Mouse (Mus musculus): Measurements from ENCODE around the gene B3gnt2. TPM values are rescaled to one million over a fixed set of nuclear protein-coding genes. Genes with fewer than 3 reads are reported as not detected.
A peak's percentile ranks its signal among the peaks of the same experiment; 100 is the strongest.

B3gnt2 gene
- 2.2 and 2.9 TPM in 2 replicates for polyA plus RNA-seq (2014; fragmentation: Nextera tagmentation; extraction: Ambion mirVana)

- no peak for ATAC-seq (replicated peaks; ENCODE audit: insufficient number of reproducible peaks, low FRiP score, low TSS enrichment)
- peak within 1 kb of the TSS; percentile 81 for H3K9ac ChIP-seq (ENCODE audit: low read depth, low read length)
- H3K4me3 ChIP-seq (ENCODE audit: low read depth, low read length), result peak within 1 kb of the TSS; percentile 78
- peaks cover 12% of the 10 kb centered on the region; the same call in 1 of the 2 replicates for H3K27me3 ChIP-seq (ENCODE audit: control insufficient read depth, insufficient read depth, low read length)
- 6% methylated on average over 41 of the region's 41 CpGs for WGBS (ENCODE audit: insufficient replicate concordance)
- H3K27ac ChIP-seq (ENCODE audit: low read depth, low read length), result peak within 1 kb of the TSS; percentile 68; the same call in 1 of the 2 replicates
- H3K9me3 ChIP-seq (replicated peaks; ENCODE audit: control insufficient read depth, low read length), result no peaks in the 10 kb centered on the region
- no peaks in the 10 kb centered on the region for H3K36me3 ChIP-seq (ENCODE audit: control insufficient read depth, insufficient read depth, low read length)
- peaks cover 6% of the 10 kb centered on the region; the same call in 1 of the 2 replicates for H3K4me1 ChIP-seq (ENCODE audit: control insufficient read depth, insufficient read depth, low read length)
- peak within 1 kb of the TSS; percentile 100 for H3K4me2 ChIP-seq
These were observed at the start of gene B3gnt2 for GRCm38 (mm10) chr11:22860335-22861227. Gene B3gnt2 (minus strand): TSS chr11:22860961.

- Histone ChIP-seq H3K4me3 (ENCODE audit: low read depth, low read length) (no peak overlapping the region), H3K4me2 (no peak overlapping the region), H3K27ac (ENCODE audit: low read depth, low read length) (no peak overlapping the region), H3K4me1 (ENCODE audit: control insufficient read depth, insufficient read depth, low read length) (no peaks in the 10 kb centered on the region), H3K9me3 (replicated peaks; ENCODE audit: control insufficient read depth, low read length) (no peaks in the 10 kb centered on the region), H3K27me3 (ENCODE audit: control insufficient read depth, insufficient read depth, low read length) (no peaks in the 10 kb centered on the region), H3K36me3 (ENCODE audit: control insufficient read depth, insufficient read depth, low read length) (no peaks in the 10 kb centered on the region), H3K9ac (ENCODE audit: low read depth, low read length) (no peak overlapping the region)
- ATAC-seq (replicated peaks; ENCODE audit: insufficient number of reproducible peaks, low FRiP score, low TSS enrichment), result no peak; the same call in 1 of the 2 replicates
These were observed 45.7 kb upstream of the B3gnt2 start for GRCm38 (mm10) chr11:22906453-22906865.

DNA sequence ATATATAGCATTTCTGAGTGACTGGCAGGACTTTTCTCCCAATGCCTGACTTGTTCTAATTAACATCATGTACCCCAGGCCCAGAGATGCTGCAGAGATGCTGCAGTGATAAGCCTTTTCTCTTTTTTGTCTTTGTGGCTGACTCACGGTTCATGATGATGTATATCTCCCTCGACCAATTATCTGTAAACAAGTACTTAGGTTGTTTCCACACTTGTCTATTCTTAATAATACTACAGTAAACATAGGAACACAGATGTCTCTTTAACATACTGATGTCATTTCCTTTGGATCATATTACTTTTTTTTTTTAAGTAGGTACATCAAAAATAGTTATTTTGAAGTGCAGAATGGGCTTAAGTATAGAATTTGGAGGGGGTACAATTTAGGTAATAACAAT, 42.2 kb upstream of the B3gnt2 start:
- H3K36me3 ChIP-seq (ENCODE audit: control insufficient read depth, insufficient read depth, low read length), result peaks cover 2% of the 10 kb centered on the region; the same call in 1 of the 2 replicates

DNA sequence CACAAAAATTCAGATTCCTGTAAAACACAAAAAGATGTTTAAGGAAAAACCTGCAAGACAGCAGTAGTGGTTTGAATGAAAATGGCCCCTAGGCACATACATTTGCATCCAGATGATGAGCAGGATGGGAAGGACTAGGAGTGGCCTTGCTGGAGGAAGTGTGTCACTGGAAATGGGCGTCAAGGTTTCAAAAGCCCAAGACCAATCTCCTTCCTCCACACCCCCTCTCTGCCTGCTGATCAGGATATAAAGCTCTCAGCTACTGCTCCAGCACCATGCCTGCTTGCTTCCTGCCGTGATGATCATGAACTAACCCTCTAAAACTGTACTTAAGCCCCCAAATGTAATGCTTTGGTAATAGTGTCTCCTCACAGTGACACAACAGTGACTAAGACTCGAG, 39.3 kb upstream of the B3gnt2 start:
- peaks cover 2% of the 10 kb centered on the region; the same call in 1 of the 2 replicates for H3K36me3 ChIP-seq (ENCODE audit: control insufficient read depth, insufficient read depth, low read length)
- WGBS (ENCODE audit: insufficient replicate concordance), result 73% methylated on average over 3 of the region's 3 CpGs
- ATAC-seq (replicated peaks; ENCODE audit: insufficient number of reproducible peaks, low FRiP score, low TSS enrichment), result no peak

More for the DNA sequence above, 42.2 kb upstream of the B3gnt2 start:
- Histone ChIP-seq H3K9ac (ENCODE audit: low read depth, low read length) (no peak overlapping the region), H3K27ac (ENCODE audit: low read depth, low read length) (no peak overlapping the region), H3K4me2 (no peak overlapping the region), H3K9me3 (replicated peaks; ENCODE audit: control insufficient read depth, low read length) (no peaks in the 10 kb centered on the region), H3K4me1 (ENCODE audit: control insufficient read depth, insufficient read depth, low read length) (no peaks in the 10 kb centered on the region), H3K4me3 (ENCODE audit: low read depth, low read length) (no peak overlapping the region), H3K27me3 (ENCODE audit: control insufficient read depth, insufficient read depth, low read length) (no peaks in the 10 kb centered on the region)
- 76% methylated on average over 2 of the region's 2 CpGs for WGBS (ENCODE audit: insufficient replicate concordance)
- ATAC-seq (replicated peaks; ENCODE audit: insufficient number of reproducible peaks, low FRiP score, low TSS enrichment), result no peak

DNA sequence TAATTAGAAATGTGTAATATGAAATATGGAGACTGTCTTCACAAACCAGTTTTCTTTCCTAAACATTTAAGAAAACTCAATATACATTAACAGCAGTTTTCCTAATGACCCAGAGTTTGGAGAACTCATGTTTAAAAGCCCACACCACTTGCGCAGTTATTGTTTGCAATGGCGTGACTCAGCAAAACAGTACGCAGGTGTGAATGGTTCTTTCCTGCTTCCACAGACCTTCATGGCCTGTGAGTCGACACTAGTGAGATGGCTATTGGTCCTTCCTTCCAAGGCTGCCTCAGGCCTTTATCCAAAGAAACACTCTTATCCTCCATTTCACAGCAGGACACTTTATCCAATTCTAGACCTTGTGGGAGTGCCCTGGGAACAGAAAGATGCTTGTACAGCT, 36.9 kb upstream of the B3gnt2 start:
- Histone ChIP-seq H3K4me1 (ENCODE audit: control insufficient read depth, insufficient read depth, low read length) (no peaks in the 10 kb centered on the region), H3K27ac (ENCODE audit: low read depth, low read length) (no peak overlapping the region), H3K4me3 (ENCODE audit: low read depth, low read length) (no peak overlapping the region), H3K4me2 (no peak overlapping the region), H3K9me3 (replicated peaks; ENCODE audit: control insufficient read depth, low read length) (no peaks in the 10 kb centered on the region), H3K27me3 (ENCODE audit: control insufficient read depth, insufficient read depth, low read length) (no peaks in the 10 kb centered on the region), H3K9ac (ENCODE audit: low read depth, low read length) (no peak overlapping the region), H3K36me3 (ENCODE audit: control insufficient read depth, insufficient read depth, low read length) (peaks cover 2% of the 10 kb centered on the region; the same call in 1 of the 2 replicates)
- 89% methylated on average over 4 of the region's 4 CpGs for WGBS (ENCODE audit: insufficient replicate concordance)
- no peak for ATAC-seq (replicated peaks; ENCODE audit: insufficient number of reproducible peaks, low FRiP score, low TSS enrichment)

More for the DNA sequence above, 39.3 kb upstream of the B3gnt2 start:
- no peak overlapping the region for H3K27ac ChIP-seq (ENCODE audit: low read depth, low read length)
- H3K9ac ChIP-seq (ENCODE audit: low read depth, low read length), result no peak overlapping the region
- H3K27me3 ChIP-seq (ENCODE audit: control insufficient read depth, insufficient read depth, low read length), result no peaks in the 10 kb centered on the region
- no peak overlapping the region for H3K4me3 ChIP-seq (ENCODE audit: low read depth, low read length)
- no peak overlapping the region for H3K4me2 ChIP-seq
- H3K9me3 ChIP-seq (replicated peaks; ENCODE audit: control insufficient read depth, low read length), result no peaks in the 10 kb centered on the region
- no peaks in the 10 kb centered on the region for H3K4me1 ChIP-seq (ENCODE audit: control insufficient read depth, insufficient read depth, low read length)

GRCm38 (mm10) chr11:22897127-22897526, 36.4 kb upstream of the B3gnt2 start:
- H3K4me2 ChIP-seq, result no peak overlapping the region
- no peaks in the 10 kb centered on the region for H3K9me3 ChIP-seq (replicated peaks; ENCODE audit: control insufficient read depth, low read length)
- H3K36me3 ChIP-seq (ENCODE audit: control insufficient read depth, insufficient read depth, low read length), result peaks cover 2% of the 10 kb centered on the region; the same call in 1 of the 2 replicates
- no peaks in the 10 kb centered on the region for H3K27me3 ChIP-seq (ENCODE audit: control insufficient read depth, insufficient read depth, low read length)
- ATAC-seq (replicated peaks; ENCODE audit: insufficient number of reproducible peaks, low FRiP score, low TSS enrichment), result no peak
- H3K4me3 ChIP-seq (ENCODE audit: low read depth, low read length), result no peak overlapping the region
- no peak overlapping the region for H3K9ac ChIP-seq (ENCODE audit: low read depth, low read length)
- H3K4me1 ChIP-seq (ENCODE audit: control insufficient read depth, insufficient read depth, low read length), result no peaks in the 10 kb centered on the region
- H3K27ac ChIP-seq (ENCODE audit: low read depth, low read length), result no peak overlapping the region
- WGBS (ENCODE audit: insufficient replicate concordance), result 86% methylated on average over 4 of the region's 4 CpGs

DNA sequence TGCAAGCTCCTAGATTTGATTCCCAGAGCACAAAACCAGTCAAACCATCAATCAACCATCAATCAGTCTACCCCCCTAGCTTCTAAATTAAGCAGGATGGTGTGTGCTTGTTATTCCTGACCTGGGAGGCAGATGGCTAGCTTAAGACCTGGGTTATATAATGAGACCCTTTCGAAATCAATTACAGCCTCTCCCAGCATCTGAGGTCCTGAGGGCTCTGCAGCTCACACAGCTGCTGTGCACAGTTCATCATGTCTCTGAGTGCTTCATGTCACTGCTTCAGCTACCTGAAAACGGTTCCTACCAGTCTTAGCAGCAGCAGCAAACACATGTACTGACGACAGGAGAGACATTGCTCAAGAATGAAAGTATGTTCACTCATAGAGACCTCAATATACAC, 32.3 kb upstream of the B3gnt2 start:
- Histone ChIP-seq H3K9ac (ENCODE audit: low read depth, low read length) (no peak overlapping the region), H3K4me1 (ENCODE audit: control insufficient read depth, insufficient read depth, low read length) (no peaks in the 10 kb centered on the region), H3K27me3 (ENCODE audit: control insufficient read depth, insufficient read depth, low read length) (no peaks in the 10 kb centered on the region), H3K27ac (ENCODE audit: low read depth, low read length) (no peak overlapping the region), H3K36me3 (ENCODE audit: control insufficient read depth, insufficient read depth, low read length) (no peaks in the 10 kb centered on the region), H3K4me3 (ENCODE audit: low read depth, low read length) (no peak overlapping the region), H3K9me3 (replicated peaks; ENCODE audit: control insufficient read depth, low read length) (no peaks in the 10 kb centered on the region), H3K4me2 (no peak overlapping the region)
- 71% methylated on average over 3 of the region's 3 CpGs for WGBS (ENCODE audit: insufficient replicate concordance)
- ATAC-seq (replicated peaks; ENCODE audit: insufficient number of reproducible peaks, low FRiP score, low TSS enrichment), result no peak

- Histone ChIP-seq H3K27me3 (ENCODE audit: control insufficient read depth, insufficient read depth, low read length) (no peaks in the 10 kb centered on the region), H3K27ac (ENCODE audit: low read depth, low read length) (no peak overlapping the region), H3K9me3 (replicated peaks; ENCODE audit: control insufficient read depth, low read length) (no peaks in the 10 kb centered on the region), H3K4me1 (ENCODE audit: control insufficient read depth, insufficient read depth, low read length) (no peaks in the 10 kb centered on the region), H3K4me3 (ENCODE audit: low read depth, low read length) (no peak overlapping the region), H3K4me2 (no peak overlapping the region), H3K9ac (ENCODE audit: low read depth, low read length) (no peak overlapping the region), H3K36me3 (ENCODE audit: control insufficient read depth, insufficient read depth, low read length) (no peaks in the 10 kb centered on the region)
- 76% methylated on average over 6 of the region's 6 CpGs for WGBS (ENCODE audit: insufficient replicate concordance)
- no peak for ATAC-seq (replicated peaks; ENCODE audit: insufficient number of reproducible peaks, low FRiP score, low TSS enrichment)
These were observed 31.7 kb upstream of the B3gnt2 start for GRCm38 (mm10) chr11:22892466-22892865.

Measured in heart, embryonic 11.5 days (tissue).